Mouse (Mus musculus) kidney, embryonic 16.5 days (tissue): ENCODE measurements at regions not wholly inside any gene's neighbourhood (a gene's known extent, or its start where the extent isn't known, plus 50 kb on each side); places are given as distances from the start of the nearest gene placed in this dataset.
"Not testable (repeated sequence)": the region's sequence is repeated elsewhere in the genome, so short reads cannot be mapped to it uniquely, and the experiment has no call there.

ENCODE experiments used
- ATAC-seq: fragments of 200-750 bp; cut with Nextera tagmentation; 2 replicates; pipeline ENCODE4 v1.8.0; 2017; ENCODE audit warnings: moderate TSS enrichment; ENCODE audit not compliant: low FRiP score, low TSS enrichment
- H3K27ac ChIP-seq: fragments of 300-500 bp; sonication (generic); 2 replicates; pipeline ENCODE4 v1.5.1; 2014; ENCODE audit warnings: low read length
- H3K27me3 ChIP-seq: fragments of 300-500 bp; sonication (generic); 2 replicates; pipeline ENCODE4 v1.6.1; 2014; ENCODE audit warnings: low read length, control low read depth, mixed read lengths; ENCODE audit not compliant: insufficient read depth
- H3K36me3 ChIP-seq: fragments of 300-500 bp; sonication (generic); 2 replicates; pipeline ENCODE4 v1.6.1; 2014; ENCODE audit warnings: low read length, control low read depth, mixed read lengths; ENCODE audit not compliant: insufficient read depth
- H3K4me1 ChIP-seq: fragments of 300-500 bp; sonication (generic); 2 replicates; pipeline ENCODE4 v1.6.1; 2014; ENCODE audit warnings: low read length, control low read depth, mixed read lengths; ENCODE audit not compliant: insufficient read depth
- H3K4me2 ChIP-seq: fragments of 300-500 bp; sonication (generic); replicated peaks from 2 replicates; pipeline ENCODE4 v1.6.1; 2014; ENCODE audit warnings: low read depth, low read length
- H3K4me3 ChIP-seq: fragments of 300-500 bp; sonication (generic); 2 replicates; pipeline ENCODE4 v1.5.1; 2014; ENCODE audit warnings: mild to moderate bottlenecking, low read length
- H3K9ac ChIP-seq: fragments of 300-500 bp; sonication (generic); replicated peaks from 2 replicates; pipeline ENCODE4 v1.6.1; 2014; ENCODE audit warnings: low read length
- H3K9me3 ChIP-seq: fragments of 300-500 bp; sonication (generic); 2 replicates; pipeline ENCODE4 v1.6.1; 2016; ENCODE audit warnings: low read length, control low read depth
- WGBS: fragments of 180-500 bp; shearing (Covaris S2); extraction: QIAGEN DNeasy Blood & Tissue Kit; methylation state at CpG from one replicate; pipeline ENCODE4 v1.1.7; 2014; 5-methylcytosine and 5-hydroxymethylcytosine counted together

DNA sequence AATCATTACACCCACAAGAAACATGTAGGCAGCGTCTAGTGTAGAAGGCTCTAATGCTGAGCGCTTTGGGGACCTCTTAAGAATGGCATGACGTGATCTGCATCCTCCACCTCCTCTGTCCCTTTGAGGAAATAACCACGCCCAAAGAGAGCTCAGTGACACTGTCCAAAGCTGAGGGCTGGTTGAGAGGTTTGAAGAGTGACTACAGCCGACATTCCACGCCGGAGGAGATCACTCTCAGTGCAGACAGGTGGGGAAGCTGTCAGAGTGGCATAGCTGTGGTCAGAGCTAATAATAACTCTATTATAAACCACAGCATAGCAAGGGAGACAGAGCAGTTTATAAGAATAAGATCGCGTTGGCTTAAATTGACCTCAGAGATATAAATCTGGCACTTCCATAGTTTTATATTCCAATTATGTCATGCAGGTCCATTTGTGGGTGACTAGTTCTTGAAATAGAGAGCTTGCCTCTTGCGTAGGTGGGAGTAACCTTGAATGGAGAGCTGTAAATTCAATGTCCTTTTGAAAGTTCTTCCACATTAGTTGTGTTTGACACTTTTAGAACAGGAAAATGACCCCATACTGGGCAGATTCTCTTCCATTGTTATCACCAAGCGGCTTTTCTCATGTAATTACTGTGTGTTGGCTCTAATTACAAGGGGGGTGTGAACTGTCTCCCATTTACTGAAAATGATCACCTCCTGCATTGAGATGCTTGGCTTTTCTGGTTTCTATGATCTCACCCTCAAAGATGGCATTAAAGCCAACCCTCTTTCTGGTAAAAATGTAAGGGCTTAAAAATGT, 161.7 kb downstream of the BC067074 start:
- H3K9me3 ChIP-seq = no peaks in the 10 kb centered on the region
- H3K4me2 ChIP-seq = no peak overlapping the region
- no peak overlapping the region for H3K4me3 ChIP-seq
- no peaks in the 10 kb centered on the region for H3K4me1 ChIP-seq
- peak; percentile 31; the same call in 1 of the 2 replicates for ATAC-seq
- no peak overlapping the region for H3K9ac ChIP-seq
- H3K36me3 ChIP-seq = no peaks in the 10 kb centered on the region
- no peak overlapping the region for H3K27ac ChIP-seq
- no peaks in the 10 kb centered on the region for H3K27me3 ChIP-seq
- 23% methylated on average over 11 of the region's 11 CpGs for WGBS

DNA sequence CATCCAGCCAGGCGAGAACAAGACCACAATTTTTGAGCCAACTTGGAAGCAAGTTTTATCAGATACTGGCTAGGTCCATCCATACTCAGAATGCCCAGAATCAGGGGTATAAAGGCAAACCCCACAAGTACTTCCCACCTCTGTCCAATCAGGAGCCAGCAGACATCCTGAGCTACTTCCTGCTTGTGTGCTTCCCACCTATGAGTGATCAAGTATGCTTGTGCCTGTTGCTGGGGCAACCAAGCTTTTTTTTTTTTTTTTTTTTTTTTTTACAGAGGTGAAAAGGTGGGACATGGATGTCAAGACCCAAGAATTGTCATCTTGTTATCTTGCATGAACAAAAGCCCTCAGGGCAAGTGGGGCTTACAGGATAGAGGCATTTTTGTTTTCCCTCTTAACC, 155.4 kb downstream of the BC067074 start:
- H3K27me3 ChIP-seq = no peaks in the 10 kb centered on the region
- H3K4me3 ChIP-seq = no peak overlapping the region
- no peak overlapping the region for H3K4me2 ChIP-seq
- H3K9me3 ChIP-seq = no peaks in the 10 kb centered on the region
- WGBS = 91% methylated on average over 1 of the region's 1 CpGs
- H3K36me3 ChIP-seq = no peaks in the 10 kb centered on the region
- no peak overlapping the region for H3K9ac ChIP-seq
- ATAC-seq = no peak
- no peak overlapping the region for H3K27ac ChIP-seq
- H3K4me1 ChIP-seq = 0 out of 2 replicates have a peak, but pooled peaks cover 7% of the 10 kb centered on the region

DNA sequence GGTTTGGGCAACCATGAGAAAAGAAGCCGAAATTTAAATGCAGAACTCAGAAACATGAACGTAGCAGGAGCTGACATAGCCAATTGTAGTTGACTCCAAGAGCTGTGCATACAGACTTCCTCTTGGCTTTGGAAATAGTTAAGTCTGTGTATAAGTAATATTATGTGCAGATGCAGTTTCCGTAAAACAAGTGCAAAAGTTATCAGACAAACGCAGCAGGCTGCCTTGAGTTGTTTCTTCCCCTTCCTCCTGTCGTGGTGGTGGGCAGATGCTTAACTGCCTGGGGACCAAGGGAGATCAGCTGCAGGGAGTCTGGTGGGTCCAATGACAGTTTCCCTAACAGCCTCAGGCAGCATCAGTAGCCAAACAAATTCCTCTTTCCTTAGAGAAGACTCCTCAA, 153.3 kb downstream of the BC067074 start:
- peak overlapping the region; percentile 48; the same call in 1 of the 2 replicates for H3K27ac ChIP-seq
- no peaks in the 10 kb centered on the region for H3K9me3 ChIP-seq
- WGBS = 74% methylated on average over 5 of the region's 5 CpGs
- H3K9ac ChIP-seq = no peak overlapping the region
- H3K36me3 ChIP-seq = no peaks in the 10 kb centered on the region
- no peak for ATAC-seq
- no peak overlapping the region for H3K4me3 ChIP-seq
- no peaks in the 10 kb centered on the region for H3K27me3 ChIP-seq
- 0 out of 2 replicates have a peak, but pooled peaks cover 13% of the 10 kb centered on the region for H3K4me1 ChIP-seq
- H3K4me2 ChIP-seq = no peak overlapping the region

DNA sequence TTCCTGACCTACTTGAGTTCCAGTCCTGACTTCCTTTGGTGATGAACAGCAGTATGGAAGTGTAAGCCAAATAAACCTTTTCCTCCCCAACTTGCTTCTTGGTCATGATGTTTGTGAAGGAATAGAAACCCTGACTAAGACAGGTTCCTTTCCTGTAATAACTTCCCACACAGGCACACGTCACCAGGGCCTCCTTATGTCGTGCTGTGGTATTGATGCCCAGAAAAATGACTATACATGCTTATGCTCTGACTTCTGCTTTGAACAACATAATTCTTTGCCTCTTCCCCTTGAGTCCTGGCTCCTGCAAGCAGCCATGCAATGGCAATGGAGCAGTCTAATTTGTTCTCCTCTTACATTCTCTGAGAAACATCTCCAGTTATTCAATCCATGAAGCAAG, 151.5 kb downstream of the BC067074 start:
- H3K4me1 ChIP-seq = peaks cover 20% of the 10 kb centered on the region
- H3K9me3 ChIP-seq, H3K27ac ChIP-seq, H3K4me3 ChIP-seq, H3K4me2 ChIP-seq, ATAC-seq, H3K36me3 ChIP-seq, H3K9ac ChIP-seq, H3K27me3 ChIP-seq: not testable (repeated sequence)
- 83% methylated on average over 2 of the region's 2 CpGs for WGBS

DNA sequence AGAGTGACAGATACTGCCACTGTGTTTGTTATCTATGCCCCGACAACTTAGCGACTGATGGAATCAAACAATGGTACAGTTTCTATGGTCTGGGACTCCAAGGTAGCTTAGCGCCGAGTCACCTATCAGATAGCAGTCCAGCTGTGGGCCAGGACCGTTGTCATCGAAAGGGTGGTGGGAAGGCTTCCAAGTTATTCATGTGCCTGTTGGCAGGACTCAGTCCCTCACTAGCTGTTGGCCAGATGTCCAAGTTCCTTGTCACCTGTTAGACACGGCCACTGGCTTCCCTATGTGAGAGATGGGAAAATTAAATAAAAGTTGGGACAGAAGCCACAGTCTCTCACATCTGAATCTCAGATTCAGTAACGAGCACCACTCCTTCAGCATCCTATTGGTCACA, 150.1 kb downstream of the BC067074 start:
- 89% methylated on average over 8 of the region's 8 CpGs for WGBS
- ATAC-seq = no peak
- H3K27ac ChIP-seq = no peak overlapping the region
- no peak overlapping the region for H3K4me3 ChIP-seq
- no peak overlapping the region for H3K9ac ChIP-seq
- no peaks in the 10 kb centered on the region for H3K36me3 ChIP-seq
- H3K4me1 ChIP-seq = peaks cover 24% of the 10 kb centered on the region
- no peak overlapping the region for H3K4me2 ChIP-seq
- H3K9me3 ChIP-seq = no peaks in the 10 kb centered on the region
- H3K27me3 ChIP-seq = no peaks in the 10 kb centered on the region

DNA sequence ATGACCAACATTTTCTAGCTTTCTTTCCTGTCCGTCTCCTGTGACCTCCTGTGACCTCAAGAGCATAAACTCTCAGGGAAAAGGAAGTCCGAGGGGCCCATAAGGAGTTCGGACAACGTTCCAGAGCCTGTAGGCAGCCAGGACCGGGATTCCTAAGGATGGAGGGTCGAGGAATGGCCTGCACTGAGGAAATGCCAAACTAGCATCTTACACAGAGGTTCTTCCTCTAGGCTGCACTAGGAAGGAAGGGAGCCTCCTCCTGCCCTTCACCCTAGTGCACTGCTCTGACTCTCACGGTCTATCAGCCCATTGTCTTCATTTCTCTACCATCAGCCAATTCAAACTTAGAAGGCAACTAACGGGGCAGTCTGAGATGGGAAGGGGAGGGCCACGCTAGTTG, 149.2 kb downstream of the BC067074 start:
- Histone ChIP-seq H3K36me3 (no peaks in the 10 kb centered on the region), H3K27ac (peak overlapping the region; percentile 25; the same call in 1 of the 2 replicates), H3K4me3 (no peak overlapping the region), H3K4me1 (peaks cover 24% of the 10 kb centered on the region), H3K9me3 (no peaks in the 10 kb centered on the region), H3K27me3 (no peaks in the 10 kb centered on the region), H3K4me2 (no peak overlapping the region), H3K9ac (no peak overlapping the region)
- peak; percentile 72 for ATAC-seq
- WGBS = 42% methylated on average over 9 of the region's 9 CpGs

DNA sequence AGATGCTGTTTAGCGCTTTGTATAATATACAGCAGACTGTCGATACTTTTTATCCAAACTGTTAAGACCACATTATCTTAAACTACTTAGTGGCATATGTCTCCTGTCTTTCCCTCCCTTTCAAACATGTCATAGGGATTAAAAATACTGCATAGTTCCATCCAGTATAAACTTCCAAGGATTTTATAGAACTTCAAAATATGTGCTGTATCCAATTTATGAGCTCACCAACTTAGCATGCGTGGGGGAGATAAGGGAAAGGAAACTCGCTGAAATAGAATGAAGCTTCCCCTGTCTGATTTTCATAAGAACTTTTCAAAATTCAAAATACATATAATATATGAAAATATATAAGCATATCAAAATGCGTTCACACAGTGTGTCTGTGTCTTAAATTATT, 147.2 kb downstream of the BC067074 start:
- H3K27me3 ChIP-seq = no peaks in the 10 kb centered on the region
- H3K4me3 ChIP-seq = no peak overlapping the region
- 66% methylated on average over 5 of the region's 5 CpGs for WGBS
- no peak overlapping the region for H3K27ac ChIP-seq
- no peak overlapping the region for H3K9ac ChIP-seq
- H3K9me3 ChIP-seq = no peaks in the 10 kb centered on the region
- no peak for ATAC-seq
- H3K4me2 ChIP-seq = no peak overlapping the region
- peaks cover 17% of the 10 kb centered on the region for H3K4me1 ChIP-seq
- H3K36me3 ChIP-seq = no peaks in the 10 kb centered on the region

DNA sequence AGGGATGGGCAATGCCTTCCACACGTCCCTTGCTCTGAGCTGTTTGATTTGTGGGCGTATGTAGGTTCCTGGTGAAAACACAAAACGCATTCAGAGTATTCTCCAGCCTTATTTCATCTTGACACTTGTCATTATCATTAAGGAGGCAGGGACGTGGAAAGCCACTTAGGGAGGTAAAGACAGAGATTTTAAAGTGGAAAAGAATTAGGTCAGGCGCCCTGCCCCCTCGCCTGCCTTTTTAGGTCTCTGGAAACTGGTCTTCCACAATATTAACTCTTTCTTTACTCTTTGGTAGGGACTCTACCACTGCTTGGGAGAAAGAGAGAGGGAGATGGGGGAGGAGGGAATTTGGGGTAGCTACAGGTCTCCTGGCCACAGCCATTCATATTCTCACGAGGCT, 146.6 kb downstream of the BC067074 start:
- Histone ChIP-seq H3K4me3 (no peak overlapping the region), H3K4me2 (no peak overlapping the region), H3K9me3 (no peaks in the 10 kb centered on the region), H3K27me3 (no peaks in the 10 kb centered on the region), H3K9ac (no peak overlapping the region), H3K27ac (0 out of 2 replicates have a peak overlapping the region, but pooled peaks have one; percentile 1), H3K4me1 (peaks cover 17% of the 10 kb centered on the region), H3K36me3 (no peaks in the 10 kb centered on the region)
- WGBS = 25% methylated on average over 7 of the region's 7 CpGs
- no peak for ATAC-seq

DNA sequence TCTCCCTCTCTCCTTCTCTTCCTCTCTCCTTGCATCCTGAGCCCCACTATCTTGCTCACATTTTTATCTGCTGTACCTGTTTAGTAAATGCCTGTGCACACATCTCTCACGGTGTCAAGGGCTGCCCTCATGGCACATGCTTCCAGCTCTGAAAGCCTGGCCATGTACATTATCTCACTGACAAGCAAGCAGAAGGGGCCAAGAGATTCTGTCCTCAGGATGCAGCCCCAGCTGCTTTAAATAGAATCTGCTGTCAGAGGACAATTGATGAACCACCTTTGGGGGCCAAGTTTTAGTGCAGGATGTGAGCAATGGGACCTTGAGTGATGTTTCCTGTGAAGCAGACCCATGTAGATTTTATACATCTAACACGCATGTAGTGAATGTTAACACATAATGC, 145.9 kb downstream of the BC067074 start:
- WGBS = 53% methylated on average over 2 of the region's 2 CpGs
- H3K36me3 ChIP-seq = no peaks in the 10 kb centered on the region
- H3K9ac ChIP-seq = no peak overlapping the region
- H3K9me3 ChIP-seq = no peaks in the 10 kb centered on the region
- H3K27ac ChIP-seq = no peak overlapping the region
- H3K27me3 ChIP-seq = no peaks in the 10 kb centered on the region
- H3K4me2 ChIP-seq = no peak overlapping the region
- H3K4me3 ChIP-seq = no peak overlapping the region
- H3K4me1 ChIP-seq = peaks cover 17% of the 10 kb centered on the region
- ATAC-seq = peak; percentile 37; the same call in 1 of the 2 replicates

DNA sequence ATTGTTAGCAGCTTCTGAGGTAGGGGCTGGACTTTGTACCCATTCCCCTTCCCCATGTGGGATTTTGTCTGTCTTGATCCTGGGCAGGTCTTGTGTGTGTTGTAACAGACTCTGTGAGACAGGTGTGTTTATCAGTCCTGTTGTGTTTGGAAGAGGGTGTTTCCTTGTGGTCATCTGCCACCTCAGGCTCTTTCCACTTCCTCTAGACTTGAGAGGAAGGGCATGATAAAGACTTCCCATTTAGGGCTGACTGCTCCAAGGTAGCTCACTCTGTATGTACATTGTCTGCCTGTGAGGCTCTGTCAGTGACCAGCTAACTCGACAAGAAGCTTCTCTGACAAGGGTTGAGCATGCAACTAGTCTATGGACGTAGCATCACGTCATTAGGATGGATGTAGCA, 143.3 kb downstream of the BC067074 start:
- Histone ChIP-seq H3K27me3 (no peaks in the 10 kb centered on the region), H3K9me3 (no peaks in the 10 kb centered on the region), H3K4me3 (no peak overlapping the region), H3K4me1 (peaks cover 11% of the 10 kb centered on the region), H3K9ac (no peak overlapping the region), H3K4me2 (no peak overlapping the region), H3K27ac (no peak overlapping the region), H3K36me3 (no peaks in the 10 kb centered on the region)
- no peak for ATAC-seq
- 90% methylated on average over 3 of the region's 3 CpGs for WGBS
